Mouse (Mus musculus): ENCODE data around the gene Ptpn21.

The Ptpn21 gene

DNA sequence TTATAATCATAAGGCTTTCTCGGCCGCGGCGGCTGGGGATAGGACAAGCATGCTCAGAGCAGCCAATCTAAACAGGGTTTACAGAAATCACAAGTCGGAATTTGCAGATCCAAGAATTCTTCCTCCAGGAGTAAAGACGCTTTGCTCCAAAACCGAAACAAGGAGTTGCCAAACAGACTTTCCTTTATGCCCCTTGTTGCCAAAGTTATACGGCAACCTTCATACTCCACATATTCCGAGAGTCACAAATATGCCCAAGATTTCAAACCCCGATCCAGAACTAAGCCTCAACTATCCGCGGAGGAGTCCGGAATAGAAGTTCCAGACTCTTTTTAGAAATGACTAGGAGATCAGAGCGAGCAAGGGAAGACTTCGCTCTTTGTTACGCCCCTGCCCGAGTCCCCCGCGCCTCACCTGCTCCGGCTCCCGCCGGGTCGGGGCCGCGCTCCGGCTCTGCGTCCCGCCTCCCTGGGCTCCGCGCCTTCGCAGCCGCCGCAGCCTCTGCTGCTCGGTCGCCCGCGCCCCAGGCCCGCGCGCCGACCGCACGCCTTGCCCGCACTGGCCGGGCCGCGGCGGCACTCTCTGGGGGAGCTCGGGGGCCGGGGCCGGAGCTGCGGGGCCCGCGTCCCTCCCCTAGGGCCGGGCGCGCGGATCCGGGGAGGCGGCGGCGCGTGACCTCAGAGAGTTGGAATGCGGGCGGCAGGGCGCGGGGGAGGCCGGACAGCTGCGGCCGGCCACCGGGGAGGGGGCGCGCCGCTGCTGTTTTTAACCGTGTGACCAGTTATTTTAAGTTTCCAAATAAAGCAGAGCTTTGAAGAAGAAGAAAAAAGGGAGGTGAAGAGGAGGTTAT lies at the start of gene Ptpn21:
Gene Ptpn21 (minus strand): TSS at position 455 of the 850 bp plus-strand sequence.
- peak; percentile 82 to 90 for DNase-seq (ENCODE audit: inconsistent age in 2 of 2, low spot score in 1 of 2)

DNA sequence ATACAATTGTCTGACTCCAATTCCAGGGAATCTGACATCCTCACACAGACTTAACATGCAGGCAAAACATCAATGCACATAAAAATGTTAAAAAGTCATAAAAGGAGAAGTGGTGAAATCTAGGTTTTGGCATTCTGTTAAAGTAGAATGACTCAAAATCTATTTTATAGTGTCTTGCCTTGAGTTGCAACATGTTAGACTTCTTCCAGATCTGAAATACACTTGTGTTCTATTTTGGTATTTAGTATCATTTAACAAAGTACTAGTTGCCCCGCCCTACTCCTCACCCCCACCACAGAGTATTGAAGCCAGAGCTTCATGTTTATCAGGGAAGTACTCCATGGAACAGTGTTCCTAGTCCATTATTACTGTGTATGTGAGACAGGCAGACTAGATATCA lies 47.0 kb upstream of the Ptpn21 start:
- DNase-seq (ENCODE audit: inconsistent age in 2 of 2, low spot score in 1 of 2) = no peak

DNA sequence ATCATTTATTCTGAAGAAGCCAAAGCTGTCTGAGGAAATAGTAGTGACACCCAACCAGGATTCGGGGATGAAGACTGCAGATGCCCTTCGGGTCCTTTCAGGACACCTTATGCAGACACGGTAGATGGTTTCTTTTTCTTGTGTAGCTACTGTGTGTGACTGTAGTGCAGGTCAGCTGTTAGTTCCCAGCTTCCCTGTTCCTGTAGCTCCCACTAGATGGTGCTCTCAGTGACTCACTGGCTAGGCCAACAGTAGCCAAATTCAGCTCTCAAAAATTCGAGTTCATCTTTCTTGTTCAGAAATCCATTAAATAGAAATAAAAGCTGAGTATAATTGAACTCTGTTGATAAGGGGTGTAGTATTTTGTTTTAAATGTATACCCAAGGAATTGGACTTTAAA lies 41.9 kb upstream of the Ptpn21 start:
- DNase-seq (ENCODE audit: inconsistent age in 2 of 2, low spot score in 1 of 2) = peak in 1 of 2 experiments; percentile 55

DNA sequence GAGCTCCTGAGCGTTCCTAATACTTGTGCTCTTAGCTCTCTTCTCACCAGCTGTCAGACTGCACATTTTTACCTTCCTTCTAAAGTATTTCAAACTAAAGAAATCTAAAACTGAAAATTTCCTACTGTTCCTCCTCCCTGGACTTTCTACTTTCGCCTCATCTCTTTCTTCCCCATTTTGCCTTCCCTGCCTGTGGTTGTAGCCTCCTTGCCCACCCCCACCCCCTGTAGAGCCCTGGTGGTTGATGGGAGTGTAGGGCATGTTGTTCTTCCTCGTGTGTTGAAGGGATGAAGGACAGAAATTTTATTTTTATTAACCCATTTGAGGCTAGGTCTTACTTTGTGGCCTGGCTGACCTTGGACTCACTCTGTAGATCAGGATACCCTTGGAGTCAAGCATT lies 40.3 kb upstream of the Ptpn21 start:
- no peak for DNase-seq (ENCODE audit: inconsistent age in 2 of 2, low spot score in 1 of 2)

DNA sequence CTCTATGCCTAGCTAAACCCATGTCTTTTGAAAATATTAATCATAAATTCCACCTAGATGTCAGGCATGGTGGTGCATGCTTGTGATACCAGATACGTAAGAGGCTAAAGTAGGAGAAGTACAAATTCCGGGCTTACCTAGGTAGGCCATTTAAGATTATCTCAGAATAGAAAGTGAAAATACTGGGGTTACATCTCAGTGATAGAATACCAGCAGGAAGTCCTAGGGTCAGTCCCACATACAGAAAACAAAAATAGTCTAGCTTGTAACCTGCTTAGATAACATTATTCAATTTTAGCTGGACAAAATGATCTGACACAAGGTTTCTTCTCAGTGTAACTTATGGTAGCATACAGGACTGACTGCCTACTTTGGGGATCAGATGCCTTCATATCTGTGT lies 29.0 kb upstream of the Ptpn21 start:
- no peak for DNase-seq (ENCODE audit: inconsistent age in 2 of 2, low spot score in 1 of 2)

DNA sequence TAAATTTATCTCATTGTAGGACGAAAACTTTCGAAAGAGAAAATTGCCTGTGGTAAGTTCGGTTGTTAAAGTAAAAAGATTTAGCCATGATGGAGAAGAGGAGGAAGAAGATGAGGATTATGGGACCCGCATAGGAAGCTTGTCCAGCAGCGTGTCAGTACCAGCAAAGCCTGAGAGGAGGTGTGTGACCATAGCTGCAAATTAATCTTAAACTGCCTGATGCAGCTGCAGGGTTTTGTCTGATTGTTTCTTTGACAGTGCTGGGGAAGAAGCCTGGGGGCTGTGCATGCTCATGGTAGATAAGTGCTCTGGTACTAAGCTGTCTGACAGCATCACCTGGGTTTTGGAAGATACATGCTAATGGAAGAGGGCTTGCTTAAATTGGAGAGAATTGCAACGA lies 22.5 kb upstream of the Ptpn21 start:
- DNase-seq (ENCODE audit: inconsistent age in 2 of 2, low spot score in 1 of 2) = no peak

DNA sequence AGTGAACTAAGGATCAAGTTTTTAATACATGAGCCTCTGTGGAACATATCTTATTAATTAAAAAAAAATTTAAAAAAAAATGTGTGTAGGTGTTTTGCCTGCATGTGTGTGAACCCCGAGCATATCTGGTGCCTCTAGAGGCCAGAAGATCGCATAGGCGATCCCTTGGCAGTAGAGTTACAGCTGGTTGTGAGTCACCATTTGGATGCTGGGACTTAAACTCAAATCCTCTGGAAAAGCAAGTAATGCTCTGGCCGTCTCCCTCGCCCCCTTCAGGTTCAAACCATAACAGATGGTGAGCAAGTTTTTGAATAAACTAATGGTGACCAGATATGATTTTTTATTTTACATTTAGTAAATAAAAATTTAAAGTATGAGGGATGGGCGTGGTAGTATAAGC lies 20.4 kb upstream of the Ptpn21 start:
- no peak for DNase-seq (ENCODE audit: inconsistent age in 2 of 2, low spot score in 1 of 2)

DNA sequence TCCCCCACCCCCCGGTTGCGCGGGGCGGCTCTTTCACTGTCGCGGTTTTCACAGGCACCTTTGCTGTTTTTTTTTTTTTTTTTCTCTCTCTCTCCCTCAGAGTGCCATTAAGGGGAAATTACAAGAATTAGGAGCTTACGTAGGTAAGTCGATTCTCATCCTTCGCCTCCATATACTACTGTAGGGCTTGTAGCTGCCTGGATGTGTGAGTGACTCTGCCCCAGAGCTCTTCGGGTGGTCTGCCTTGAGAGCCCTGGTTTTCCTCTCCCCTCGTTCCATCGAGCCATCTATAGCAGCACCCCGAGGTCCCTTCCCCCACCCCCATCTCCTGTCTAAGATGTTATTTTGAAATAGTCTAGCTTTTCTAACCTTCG lies 10.2 kb upstream of the Ptpn21 start:
- DNase-seq (ENCODE audit: inconsistent age in 2 of 2, low spot score in 1 of 2) = peak; percentile 29 to 77

DNA sequence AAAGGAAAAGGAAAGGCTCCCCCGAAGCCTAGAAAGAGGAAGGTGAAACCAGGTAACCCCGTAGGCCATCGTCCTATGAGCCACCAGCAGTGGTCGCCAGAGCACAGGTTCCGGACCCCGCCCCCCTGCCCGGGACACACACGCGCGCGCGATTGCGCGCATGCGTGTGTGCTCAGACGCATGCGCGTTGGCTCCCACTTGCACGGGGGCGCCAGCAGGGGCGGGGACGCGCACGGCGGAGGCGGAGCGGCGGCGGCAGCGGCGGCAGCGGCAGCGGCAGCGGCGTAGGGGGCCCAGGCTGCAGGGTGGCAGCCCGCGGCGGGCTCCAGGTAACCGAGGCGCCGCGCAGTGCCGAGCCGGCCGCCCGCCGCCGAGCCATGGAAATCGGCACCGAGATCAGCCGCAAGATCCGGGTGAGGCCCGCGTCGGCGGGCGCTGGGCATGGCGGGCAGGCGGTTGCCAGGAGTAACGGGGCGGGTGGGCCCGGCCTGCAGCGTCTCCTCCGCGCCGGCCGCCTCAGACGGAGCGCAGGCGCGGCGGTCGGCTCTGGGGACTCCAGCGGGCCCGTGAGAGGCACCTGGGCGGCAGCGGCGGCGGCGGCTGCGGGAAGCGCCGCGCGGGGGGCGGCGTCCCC lies 9.7 kb upstream of the Ptpn21 start, which contains the start of gene Zc3h14:
Gene Zc3h14 (plus strand): TSS at position 219 of the 634 bp plus-strand sequence.
- peak; percentile 94 to 97 for DNase-seq (ENCODE audit: inconsistent age in 2 of 2, low spot score in 1 of 2)

DNA sequence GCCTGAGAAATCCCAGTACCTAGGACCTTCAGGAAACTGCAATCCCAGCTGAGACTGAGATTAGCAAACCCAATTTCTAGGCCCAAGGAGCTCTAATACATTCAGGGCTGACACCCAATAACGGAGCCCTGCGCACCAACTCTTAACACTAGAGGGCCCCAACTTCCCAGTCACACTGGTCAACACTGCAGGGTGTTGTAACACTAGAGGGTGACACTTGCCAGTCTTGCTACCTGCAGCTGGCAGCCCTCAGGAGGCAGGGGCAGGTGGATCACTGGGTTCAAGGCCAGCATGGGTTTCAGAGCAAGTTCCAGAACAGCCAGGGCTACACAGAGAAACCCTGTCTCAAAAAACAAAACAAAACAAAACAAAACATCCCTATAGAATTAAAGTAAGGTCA lies 8.9 kb upstream of the Ptpn21 start:
- DNase-seq (ENCODE audit: inconsistent age in 2 of 2, low spot score in 1 of 2) = peak; percentile 68 to 90

DNA sequence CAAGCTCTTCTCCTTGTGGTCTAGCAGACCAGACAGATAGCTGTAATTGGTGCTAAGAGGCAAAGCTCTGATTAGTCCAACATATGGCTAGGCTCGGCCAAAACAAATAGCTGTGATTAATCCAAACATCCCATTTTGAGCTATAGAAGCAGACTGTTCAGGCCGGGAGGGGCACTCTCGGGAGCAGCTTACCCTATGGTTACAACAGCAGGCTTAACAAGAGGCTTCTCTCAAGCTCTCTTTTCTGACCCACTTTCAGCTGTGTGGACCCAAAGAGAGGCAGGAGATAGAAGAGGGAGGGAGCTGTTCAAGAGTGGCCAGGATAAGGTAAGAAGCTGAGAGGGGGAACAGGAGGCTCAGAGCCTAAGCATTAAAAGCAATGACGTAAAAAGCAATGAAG lies 8.4 kb upstream of the Ptpn21 start:
- DNase-seq (ENCODE audit: inconsistent age in 2 of 2, low spot score in 1 of 2) = no peak

DNA sequence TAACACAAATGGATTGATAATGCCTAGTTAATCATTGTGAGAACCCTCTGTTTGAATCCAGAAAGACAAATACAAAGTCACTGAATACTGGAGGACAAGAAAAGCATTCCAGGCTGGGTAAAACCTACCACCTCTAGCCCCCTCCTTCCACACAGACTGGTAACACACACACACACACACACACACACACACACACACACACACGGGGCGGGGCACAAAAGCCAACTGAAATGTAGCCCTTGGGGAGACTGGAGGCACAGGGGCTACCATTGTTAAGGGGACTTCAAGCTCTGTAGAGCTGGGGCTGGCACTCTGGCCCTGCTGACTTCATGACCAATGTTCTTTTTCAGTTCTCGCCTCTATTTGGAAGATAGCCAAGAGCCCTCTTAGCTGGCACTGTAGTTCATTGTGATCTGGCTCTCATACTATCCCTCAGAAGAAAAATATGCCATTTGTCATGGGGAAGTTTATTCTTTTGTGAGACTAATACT lies 3.9 kb upstream of the Ptpn21 start:
- peak; percentile 55 to 57 for DNase-seq (ENCODE audit: inconsistent age in 2 of 2, low spot score in 1 of 2)

DNA sequence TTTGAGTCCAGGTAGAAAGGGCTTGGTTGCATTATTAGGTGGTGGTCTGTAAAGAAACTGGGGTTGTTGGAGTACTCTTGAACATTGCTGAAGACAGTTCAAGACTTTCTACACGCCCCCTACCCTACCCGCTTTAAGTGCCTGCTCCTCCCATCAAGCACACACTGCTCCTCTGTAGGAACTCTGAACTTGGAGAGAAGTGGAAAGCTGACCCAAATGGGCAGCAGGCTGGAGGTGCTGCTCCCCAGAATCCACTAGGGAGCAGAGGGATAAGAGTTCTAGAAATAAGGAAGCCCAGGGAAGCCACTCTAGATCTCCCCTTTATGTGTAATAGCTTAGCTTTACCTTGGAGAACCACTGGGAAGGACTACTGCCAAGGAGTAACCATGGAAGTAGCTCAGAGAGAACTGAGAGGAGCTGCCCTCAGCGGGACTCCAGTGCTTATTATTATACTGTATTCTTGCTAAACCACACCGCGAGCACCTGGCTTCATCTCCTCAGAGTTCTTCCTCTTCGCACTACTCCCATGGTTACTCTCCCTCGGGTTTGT lies 671 bp upstream of the Ptpn21 start:
- DNase-seq (ENCODE audit: inconsistent age in 2 of 2, low spot score in 1 of 2) = peak in 1 of 2 experiments; percentile 65

DNA sequence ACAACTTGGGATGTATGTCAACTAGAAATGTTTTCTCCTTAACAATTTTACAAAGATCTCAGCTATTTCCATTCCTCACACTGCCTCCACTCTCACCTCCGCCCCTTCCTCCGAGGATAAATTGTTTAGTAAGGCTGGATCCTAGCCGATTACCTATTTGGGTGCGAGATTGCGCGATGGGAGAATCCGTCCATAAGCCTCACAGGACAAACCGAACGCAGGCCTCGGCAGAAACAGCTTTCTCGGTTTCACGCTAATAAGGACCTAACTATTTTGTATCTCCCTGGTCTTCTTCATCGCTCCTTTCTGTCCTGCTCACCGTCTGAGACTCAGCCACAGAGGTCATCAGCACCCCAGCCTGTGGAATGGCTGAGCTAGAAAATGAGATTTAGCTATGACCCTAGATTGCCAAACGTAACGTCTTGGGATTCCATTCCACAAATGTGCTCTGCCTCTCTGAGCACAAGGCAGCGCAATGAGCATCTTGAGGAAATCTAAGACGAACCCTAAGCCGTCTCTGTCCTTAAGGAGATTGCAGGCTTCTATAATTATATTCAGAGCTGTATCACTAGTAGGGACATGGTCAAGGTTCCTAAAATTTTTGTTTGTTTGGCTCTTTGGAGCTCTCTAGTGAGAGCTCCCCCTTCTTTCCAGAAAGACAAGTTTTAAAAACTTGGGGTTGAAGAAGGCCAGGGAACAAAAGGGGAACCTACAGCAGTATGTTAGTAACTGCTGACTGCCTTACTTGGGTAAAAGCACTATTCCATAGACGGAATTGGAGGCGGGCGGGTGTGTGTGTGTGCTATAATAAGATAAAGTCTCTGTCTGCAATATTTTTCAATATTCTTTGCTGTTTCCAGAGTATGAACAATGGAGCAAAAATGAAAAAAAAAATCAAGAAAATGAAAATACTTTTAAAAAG lies 2.1 kb downstream of the Ptpn21 start:
- DNase-seq (ENCODE audit: inconsistent age in 2 of 2, low spot score in 1 of 2) = no peak

DNA sequence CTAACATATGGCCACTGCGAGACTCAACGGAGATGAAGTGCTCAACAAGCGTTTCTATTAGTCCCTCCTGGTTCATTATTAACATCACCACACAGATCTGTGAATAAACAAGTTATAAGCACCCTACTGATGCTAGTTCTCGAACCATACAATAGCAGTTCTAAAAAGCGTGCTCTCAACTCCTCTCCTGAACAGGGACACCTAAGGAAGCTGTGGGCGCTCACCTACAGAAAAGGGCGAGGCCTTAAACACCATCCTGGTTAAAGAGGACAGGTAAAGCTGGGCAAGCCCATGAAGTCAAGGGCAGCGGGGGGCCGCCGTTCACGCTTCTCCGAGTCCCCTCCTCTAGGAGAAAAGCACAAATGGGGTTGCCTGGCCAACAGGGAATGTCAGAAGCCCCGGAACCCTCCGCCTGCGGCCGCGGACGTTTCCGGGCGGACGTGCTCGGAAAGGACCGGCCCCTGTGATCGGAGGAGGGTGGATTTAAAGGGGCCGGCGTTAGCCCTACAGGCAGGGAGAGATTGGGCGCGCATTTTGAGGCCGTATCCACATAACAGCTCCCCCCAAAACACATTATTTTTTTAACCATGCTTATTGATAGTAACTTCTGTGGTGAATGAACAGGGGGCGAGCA lies 2.8 kb downstream of the Ptpn21 start:
- DNase-seq (ENCODE audit: inconsistent age in 2 of 2, low spot score in 1 of 2) = peak; percentile 87 to 96

DNA sequence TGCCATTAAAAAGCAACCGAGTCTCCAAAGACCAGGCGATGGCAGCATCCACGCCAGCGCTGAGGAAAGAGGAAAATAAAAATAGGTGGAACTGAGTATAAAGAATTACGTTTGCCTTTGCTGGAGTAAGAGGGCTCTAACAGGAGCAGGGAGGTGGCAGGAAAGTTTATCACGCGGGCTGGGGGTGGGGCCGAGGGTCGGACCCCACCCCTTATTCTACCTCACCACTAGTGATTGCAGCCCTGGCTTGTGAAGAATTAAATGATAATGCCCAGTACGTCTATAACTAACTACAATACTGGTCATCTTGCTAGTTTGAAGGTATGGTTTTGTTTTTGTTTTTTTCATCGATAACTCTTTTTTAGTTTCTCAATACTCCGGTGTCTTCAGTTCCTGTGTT lies 3.4 kb downstream of the Ptpn21 start:
- DNase-seq (ENCODE audit: inconsistent age in 2 of 2, low spot score in 1 of 2) = peak in 1 of 2 experiments; percentile 35

DNA sequence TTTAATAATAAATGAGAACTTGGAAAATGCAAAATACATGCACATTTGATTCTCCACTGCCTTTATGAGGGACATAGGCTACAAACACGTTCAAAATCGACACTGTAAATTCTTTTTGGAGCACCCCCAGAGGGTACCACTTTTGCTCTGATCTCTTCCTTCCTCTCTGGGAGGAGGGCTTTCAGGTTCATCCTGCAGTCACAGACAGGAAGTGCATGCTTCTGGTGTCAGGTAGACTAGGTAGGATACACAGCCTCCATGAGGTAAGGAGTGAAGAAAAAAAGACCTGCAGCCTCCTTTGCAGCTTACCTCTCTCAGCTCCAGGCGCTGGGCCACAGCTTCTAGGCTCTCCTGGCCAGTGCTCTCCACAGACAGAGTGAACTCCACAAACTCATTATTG lies 4.0 kb downstream of the Ptpn21 start:
- DNase-seq (ENCODE audit: inconsistent age in 2 of 2, low spot score in 1 of 2) = no peak

DNA sequence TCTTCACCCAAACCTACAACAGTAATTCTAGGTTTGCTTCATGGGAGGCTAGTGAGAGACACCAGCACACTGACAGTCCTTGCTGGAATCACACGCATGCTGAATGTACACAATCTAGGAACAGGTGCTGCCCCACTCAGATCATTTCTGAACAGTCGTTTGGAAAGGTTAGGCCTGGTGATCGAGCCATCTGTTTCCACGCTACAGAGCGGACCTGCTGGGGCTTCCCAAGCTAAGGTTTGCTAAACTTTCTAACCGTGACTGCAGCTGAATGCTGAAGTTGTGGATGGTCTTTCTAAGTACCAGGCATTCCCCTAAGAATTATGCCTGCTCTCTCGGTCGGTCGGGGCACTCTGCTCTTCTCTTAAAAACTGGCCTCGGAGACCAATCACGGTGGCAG lies 6.5 kb downstream of the Ptpn21 start:
- no peak for DNase-seq (ENCODE audit: inconsistent age in 2 of 2, low spot score in 1 of 2)

DNA sequence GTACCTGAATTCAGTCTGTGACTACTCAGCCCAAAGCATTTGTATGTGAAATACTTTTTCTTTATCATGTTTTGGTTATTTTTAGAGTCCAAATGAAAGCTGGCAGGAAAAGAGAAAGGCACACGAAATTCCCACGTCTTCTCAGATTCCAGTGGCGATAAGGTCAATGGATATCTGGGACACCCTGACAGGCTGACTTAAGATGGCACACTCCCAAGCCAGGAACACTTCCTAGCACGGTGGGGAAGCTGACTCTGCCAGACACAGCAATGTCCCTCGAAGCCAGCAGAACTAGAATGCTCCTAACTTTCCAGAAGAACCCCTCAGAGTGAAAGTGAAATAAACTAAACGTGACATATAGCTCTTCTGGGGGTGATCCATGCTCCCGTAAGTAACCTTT lies 10.0 kb downstream of the Ptpn21 start:
- no peak for DNase-seq (ENCODE audit: inconsistent age in 2 of 2, low spot score in 1 of 2)

DNA sequence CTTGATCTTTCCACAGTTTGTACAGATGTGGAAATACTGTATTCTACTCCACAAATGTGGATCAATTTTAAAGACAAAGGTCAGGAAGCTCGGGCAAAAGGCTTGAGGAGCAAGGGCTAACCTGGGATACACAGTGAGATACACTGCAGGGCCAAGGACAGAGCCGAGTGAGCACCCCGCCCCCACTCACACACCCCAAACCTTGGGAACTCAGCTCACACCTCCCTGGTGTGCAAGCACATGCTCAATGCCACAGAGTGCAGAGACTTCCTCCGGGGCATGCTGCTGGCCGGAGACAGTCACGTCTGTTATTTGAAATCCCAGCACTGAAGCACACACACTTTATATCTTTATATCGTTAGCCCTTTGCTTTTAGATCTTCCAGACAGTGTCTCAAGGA lies 11.1 kb downstream of the Ptpn21 start:
- no peak for DNase-seq (ENCODE audit: inconsistent age in 2 of 2, low spot score in 1 of 2)

DNA sequence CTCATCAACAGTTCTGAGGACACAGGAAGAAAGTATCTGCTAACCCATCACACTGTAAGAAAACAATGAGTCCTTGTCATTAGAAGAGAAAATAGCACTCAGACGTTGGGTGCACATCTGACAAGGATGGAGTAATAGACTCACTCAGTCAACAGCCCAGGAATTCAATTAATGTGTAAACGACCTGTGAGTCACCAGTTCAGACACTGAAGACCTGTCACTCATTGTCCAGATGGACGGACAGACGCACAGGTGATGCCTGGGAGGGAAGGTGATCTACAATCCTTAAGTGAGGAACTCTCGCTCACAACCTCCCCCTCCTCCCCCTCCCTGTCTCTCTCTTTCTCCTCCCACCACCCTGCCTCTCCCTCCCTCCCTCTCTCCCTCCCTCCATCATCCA lies 12.2 kb downstream of the Ptpn21 start:
- no peak for DNase-seq (ENCODE audit: inconsistent age in 2 of 2, low spot score in 1 of 2)
